Mouse (Mus musculus) kidney, adult 2 months (tissue): ENCODE results near the gene Krt76. TPM values are rescaled to one million over a fixed set of nuclear protein-coding genes. Genes with fewer than 3 reads are reported as not detected.
A peak's percentile ranks its signal among the peaks of the same experiment; 100 is the strongest.

ENCODE experiments used
- DNase-seq: peaks from one replicate; pipeline ENCODE4 v3.0.0; 2021
- H3K27ac ChIP-seq: fragments of 200-500 bp; 2 replicates; pipeline ENCODE4 v1.5.1; 2012; ENCODE audit warnings: low read depth, low read length, control low read depth, inconsistent platforms; ENCODE audit not compliant: insufficient read depth
- H3K27me3 ChIP-seq: fragments of 200-500 bp; replicated peaks from 2 replicates; pipeline ENCODE4 v1.6.1; 2012; ENCODE audit warnings: mild to moderate bottlenecking, moderate library complexity, low read length, inconsistent platforms; ENCODE audit not compliant: control insufficient read depth, insufficient read depth
- H3K36me3 ChIP-seq: fragments of 200-500 bp; 2 replicates; pipeline ENCODE4 v1.6.1; 2012; ENCODE audit warnings: mild to moderate bottlenecking, moderate library complexity, low read length, inconsistent platforms; ENCODE audit not compliant: control insufficient read depth, insufficient read depth
- H3K4me1 ChIP-seq: fragments of 200-500 bp; 2 replicates; pipeline ENCODE4 v1.6.1; 2011; ENCODE audit warnings: low read length; ENCODE audit not compliant: control insufficient read depth, insufficient read depth
- H3K4me3 ChIP-seq: fragments of 200-500 bp; 2 replicates; pipeline ENCODE4 v1.5.1; 2011; ENCODE audit warnings: mild to moderate bottlenecking, low read depth, low read length, control low read depth; ENCODE audit not compliant: insufficient read depth
- CTCF ChIP-seq: fragments of 200-500 bp; conservative IDR thresholded peaks from 2 replicates; pipeline ENCODE4 v1.5.1; 2011; ENCODE audit warnings: low read depth, mild to moderate bottlenecking, control low read depth, low read length, moderate library complexity, mixed read lengths; ENCODE audit not compliant: insufficient read depth, insufficient read length
- POLR2A ChIP-seq: fragments of 200-500 bp; IDR thresholded peaks from one replicate; pipeline ENCODE4 v1.6.1; 2011; ENCODE audit warnings: low read depth, low read length, control low read depth
- WGBS: fragments of 180-500 bp; shearing (Covaris S2); methylation state at CpG from one replicate; pipeline ENCODE4 v1.1.7; 2018; 5-methylcytosine and 5-hydroxymethylcytosine counted together
- polyA plus RNA-seq: library from polyadenylated mRNA; depleted of rRNA; stranded (reverse); fragments of >200 nt; gene quantifications from 2 replicates; pipeline ENCODE4 v1.2.3, GENCODE M21; 2012

Gene Krt76
- polyA plus RNA-seq, 1 experiment, result not detected

GRCm38 (mm10) chr15:101866754-101867153 lies 26.0 kb downstream of the Krt76 start:
- Histone ChIP-seq H3K27me3 (no peaks in the 10 kb centered on the region), H3K4me1 (no peaks in the 10 kb centered on the region), H3K27ac (no peak overlapping the region), H3K4me3 (no peak overlapping the region), H3K36me3 (no peaks in the 10 kb centered on the region)
- 77% methylated on average over 7 of the region's 7 CpGs for WGBS
- no peak for TF ChIP-seq CTCF
- TF ChIP-seq POLR2A, result no peak
- no peak for DNase-seq

- TF ChIP-seq POLR2A (no peak), CTCF (no peak; the same call in 1 of the 2 replicates)
- H3K27me3 ChIP-seq, result no peaks in the 10 kb centered on the region
- H3K4me3 ChIP-seq, result no peak overlapping the region
- no peaks in the 10 kb centered on the region for H3K36me3 ChIP-seq
- peaks cover 7% of the 10 kb centered on the region for H3K4me1 ChIP-seq
- peak; percentile 10 for DNase-seq
- no peak overlapping the region for H3K27ac ChIP-seq
- 47% methylated on average over 13 of the region's 13 CpGs for WGBS
These were observed 32.1 kb downstream of the Krt76 start for GRCm38 (mm10) chr15:101860421-101861130.

GRCm38 (mm10) chr15:101859735-101860170 lies 33.0 kb downstream of the Krt76 start:
- H3K27ac ChIP-seq, result no peak overlapping the region
- H3K36me3 ChIP-seq, result no peaks in the 10 kb centered on the region
- TF ChIP-seq CTCF, result no peak
- no peak for TF ChIP-seq POLR2A
- H3K4me3 ChIP-seq, result peak overlapping the region; percentile 42
- under 1% methylated on average over 33 of the region's 33 CpGs for WGBS
- no peaks in the 10 kb centered on the region for H3K27me3 ChIP-seq
- peak; percentile 51 for DNase-seq
- H3K4me1 ChIP-seq, result peaks cover 7% of the 10 kb centered on the region

GRCm38 (mm10) chr15:101858673-101859425 lies 33.9 kb downstream of the Krt76 start:
- DNase-seq, result no peak
- TF ChIP-seq POLR2A (no peak), CTCF (no peak)
- no peaks in the 10 kb centered on the region for H3K36me3 ChIP-seq
- no peaks in the 10 kb centered on the region for H3K27me3 ChIP-seq
- H3K4me3 ChIP-seq, result no peak overlapping the region
- no peak overlapping the region for H3K27ac ChIP-seq
- H3K4me1 ChIP-seq, result peaks cover 7% of the 10 kb centered on the region
- WGBS, result 16% methylated on average over 11 of the region's 11 CpGs

GRCm38 (mm10) chr15:101856696-101857095 lies 36.0 kb downstream of the Krt76 start:
- Histone ChIP-seq H3K4me3 (no peak overlapping the region), H3K36me3 (no peaks in the 10 kb centered on the region), H3K27ac (no peak overlapping the region), H3K27me3 (no peaks in the 10 kb centered on the region), H3K4me1 (peaks cover 7% of the 10 kb centered on the region)
- WGBS, result 45% methylated on average over 5 of the region's 5 CpGs
- no peak for DNase-seq
- no peak for TF ChIP-seq POLR2A
- no peak for TF ChIP-seq CTCF

- TF ChIP-seq POLR2A (no peak), CTCF (no peak)
- 59% methylated on average over 3 of the region's 3 CpGs for WGBS
- Histone ChIP-seq H3K27me3 (no peaks in the 10 kb centered on the region), H3K36me3 (no peaks in the 10 kb centered on the region), H3K4me3 (no peak overlapping the region), H3K4me1 (peaks cover 7% of the 10 kb centered on the region), H3K27ac (no peak overlapping the region)
- no peak for DNase-seq
These were observed 37.0 kb downstream of the Krt76 start for GRCm38 (mm10) chr15:101855732-101856131.

GRCm38 (mm10) chr15:101854294-101854693 lies 38.4 kb downstream of the Krt76 start:
- H3K4me3 ChIP-seq, result no peak overlapping the region
- no peak for TF ChIP-seq CTCF
- TF ChIP-seq POLR2A, result no peak
- no peaks in the 10 kb centered on the region for H3K27me3 ChIP-seq
- WGBS, result 47% methylated on average over 5 of the region's 5 CpGs
- no peaks in the 10 kb centered on the region for H3K36me3 ChIP-seq
- no peak for DNase-seq
- no peak overlapping the region for H3K27ac ChIP-seq
- H3K4me1 ChIP-seq, result peaks cover 4% of the 10 kb centered on the region
